Mouse (Mus musculus): ENCODE measurements around the gene Hddc3. TPM values are rescaled to one million over a fixed set of nuclear protein-coding genes. Genes with fewer than 3 reads are reported as not detected.

The Hddc3 gene
- polyA plus RNA-seq, 1 experiment from 2014 or later: 3.1 TPM

- Histone ChIP-seq H3K9ac (ENCODE audit: low read depth, low read length) (no peak overlapping the region), H3K27me3 (ENCODE audit: control insufficient read depth, insufficient read depth, low read depth, low read length) (no peaks in the 10 kb centered on the region), H3K27ac (ENCODE audit: low read length) (no peak overlapping the region), H3K4me3 (ENCODE audit: low read depth, low read length) (no peak overlapping the region), H3K4me1 (ENCODE audit: control insufficient read depth, low read depth, low read length) (no peaks in the 10 kb centered on the region), H3K4me2 (ENCODE audit: low read depth, low read length) (no peak overlapping the region), H3K9me3 (replicated peaks; ENCODE audit: control insufficient read depth, low read length) (no peaks in the 10 kb centered on the region), H3K36me3 (ENCODE audit: control insufficient read depth, insufficient read depth) (no peaks in the 10 kb centered on the region)
- ATAC-seq (ENCODE audit: low read depth): no peak
- WGBS (ENCODE audit: insufficient replicate concordance): 68% methylated on average over 8 of the region's 8 CpGs
Measured at GRCm38 (mm10) chr7:80357156-80357555, 14.3 kb downstream of the Hddc3 start.

- Histone ChIP-seq H3K9ac (ENCODE audit: low read depth, low read length) (no peak overlapping the region), H3K27ac (ENCODE audit: low read length) (no peak overlapping the region), H3K27me3 (ENCODE audit: control insufficient read depth, insufficient read depth, low read depth, low read length) (no peaks in the 10 kb centered on the region), H3K4me2 (ENCODE audit: low read depth, low read length) (no peak overlapping the region), H3K9me3 (replicated peaks; ENCODE audit: control insufficient read depth, low read length) (no peaks in the 10 kb centered on the region), H3K4me3 (ENCODE audit: low read depth, low read length) (no peak overlapping the region), H3K36me3 (ENCODE audit: control insufficient read depth, insufficient read depth) (no peaks in the 10 kb centered on the region), H3K4me1 (ENCODE audit: control insufficient read depth, low read depth, low read length) (no peaks in the 10 kb centered on the region)
- 72% methylated on average over 4 of the region's 4 CpGs for WGBS (ENCODE audit: insufficient replicate concordance)
- no peak for ATAC-seq (ENCODE audit: low read depth)
Measured at GRCm38 (mm10) chr7:80358039-80358438, 15.1 kb downstream of the Hddc3 start.

- no peak; the same call in 1 of the 2 replicates for ATAC-seq (ENCODE audit: low read depth)
- Histone ChIP-seq H3K4me2 (ENCODE audit: low read depth, low read length) (no peak overlapping the region), H3K4me1 (ENCODE audit: control insufficient read depth, low read depth, low read length) (no peaks in the 10 kb centered on the region), H3K4me3 (ENCODE audit: low read depth, low read length) (no peak overlapping the region), H3K36me3 (ENCODE audit: control insufficient read depth, insufficient read depth) (no peaks in the 10 kb centered on the region; the same call in 1 of the 2 replicates), H3K9me3 (replicated peaks; ENCODE audit: control insufficient read depth, low read length) (no peaks in the 10 kb centered on the region), H3K27me3 (ENCODE audit: control insufficient read depth, insufficient read depth, low read depth, low read length) (no peaks in the 10 kb centered on the region), H3K9ac (ENCODE audit: low read depth, low read length) (no peak overlapping the region), H3K27ac (ENCODE audit: low read length) (no peak overlapping the region)
- 35% methylated on average over 3 of the region's 3 CpGs for WGBS (ENCODE audit: insufficient replicate concordance)
Measured at GRCm38 (mm10) chr7:80360435-80360834, 17.5 kb downstream of the Hddc3 start.

- H3K36me3 ChIP-seq (ENCODE audit: control insufficient read depth, insufficient read depth): no peaks in the 10 kb centered on the region; the same call in 1 of the 2 replicates
- H3K27ac ChIP-seq (ENCODE audit: low read length): no peak overlapping the region
- 55% methylated on average over 2 of the region's 2 CpGs for WGBS (ENCODE audit: insufficient replicate concordance)
- peaks cover 5% of the 10 kb centered on the region; the same call in 1 of the 2 replicates for H3K4me1 ChIP-seq (ENCODE audit: control insufficient read depth, low read depth, low read length)
- H3K4me3 ChIP-seq (ENCODE audit: low read depth, low read length): no peak overlapping the region
- H3K9ac ChIP-seq (ENCODE audit: low read depth, low read length): no peak overlapping the region
- peaks cover 13% of the 10 kb centered on the region for H3K27me3 ChIP-seq (ENCODE audit: control insufficient read depth, insufficient read depth, low read depth, low read length)
- H3K4me2 ChIP-seq (ENCODE audit: low read depth, low read length): no peak overlapping the region
- no peaks in the 10 kb centered on the region for H3K9me3 ChIP-seq (replicated peaks; ENCODE audit: control insufficient read depth, low read length)
- no peak for ATAC-seq (ENCODE audit: low read depth)
Measured at GRCm38 (mm10) chr7:80365759-80366158, 22.9 kb downstream of the Hddc3 start.

GRCm38 (mm10) chr7:80367232-80367631 lies 24.3 kb downstream of the Hddc3 start:
- no peak overlapping the region for H3K4me2 ChIP-seq (ENCODE audit: low read depth, low read length)
- H3K9me3 ChIP-seq (replicated peaks; ENCODE audit: control insufficient read depth, low read length): no peaks in the 10 kb centered on the region
- H3K27me3 ChIP-seq (ENCODE audit: control insufficient read depth, insufficient read depth, low read depth, low read length): peaks cover 27% of the 10 kb centered on the region
- WGBS (ENCODE audit: insufficient replicate concordance): 82% methylated on average over 7 of the region's 7 CpGs
- peaks cover 5% of the 10 kb centered on the region for H3K4me1 ChIP-seq (ENCODE audit: control insufficient read depth, low read depth, low read length)
- no peak overlapping the region for H3K27ac ChIP-seq (ENCODE audit: low read length)
- H3K9ac ChIP-seq (ENCODE audit: low read depth, low read length): no peak overlapping the region
- no peaks in the 10 kb centered on the region; the same call in 1 of the 2 replicates for H3K36me3 ChIP-seq (ENCODE audit: control insufficient read depth, insufficient read depth)
- no peak overlapping the region for H3K4me3 ChIP-seq (ENCODE audit: low read depth, low read length)
- no peak for ATAC-seq (ENCODE audit: low read depth)

- H3K4me1 ChIP-seq (ENCODE audit: control insufficient read depth, low read depth, low read length): peaks cover 5% of the 10 kb centered on the region
- peaks cover 27% of the 10 kb centered on the region for H3K27me3 ChIP-seq (ENCODE audit: control insufficient read depth, insufficient read depth, low read depth, low read length)
- H3K36me3 ChIP-seq (ENCODE audit: control insufficient read depth, insufficient read depth): no peaks in the 10 kb centered on the region; the same call in 1 of the 2 replicates
- H3K9me3 ChIP-seq (replicated peaks; ENCODE audit: control insufficient read depth, low read length): no peaks in the 10 kb centered on the region
- no peak for ATAC-seq (ENCODE audit: low read depth)
- H3K4me2 ChIP-seq (ENCODE audit: low read depth, low read length): no peak overlapping the region
- WGBS (ENCODE audit: insufficient replicate concordance): 78% methylated on average over 9 of the region's 9 CpGs
- no peak overlapping the region for H3K9ac ChIP-seq (ENCODE audit: low read depth, low read length)
- H3K27ac ChIP-seq (ENCODE audit: low read length): no peak overlapping the region
- no peak overlapping the region for H3K4me3 ChIP-seq (ENCODE audit: low read depth, low read length)
Measured at GRCm38 (mm10) chr7:80368009-80368408, 25.1 kb downstream of the Hddc3 start.

- Histone ChIP-seq H3K9ac (ENCODE audit: low read depth, low read length) (no peak overlapping the region), H3K9me3 (replicated peaks; ENCODE audit: control insufficient read depth, low read length) (no peaks in the 10 kb centered on the region), H3K4me2 (ENCODE audit: low read depth, low read length) (0 out of 2 replicates have a peak overlapping the region, but pooled peaks have one; percentile 2), H3K27ac (ENCODE audit: low read length) (no peak overlapping the region; the same call in 1 of the 2 replicates), H3K4me1 (ENCODE audit: control insufficient read depth, low read depth, low read length) (peaks cover 5% of the 10 kb centered on the region), H3K27me3 (ENCODE audit: control insufficient read depth, insufficient read depth, low read depth, low read length) (peaks cover 27% of the 10 kb centered on the region), H3K36me3 (ENCODE audit: control insufficient read depth, insufficient read depth) (no peaks in the 10 kb centered on the region; the same call in 1 of the 2 replicates), H3K4me3 (ENCODE audit: low read depth, low read length) (no peak overlapping the region)
- WGBS (ENCODE audit: insufficient replicate concordance): 45% methylated on average over 20 of the region's 20 CpGs
- ATAC-seq (ENCODE audit: low read depth): no peak
Measured at GRCm38 (mm10) chr7:80368635-80369421, 25.9 kb downstream of the Hddc3 start.

- WGBS (ENCODE audit: insufficient replicate concordance): 52% methylated on average over 5 of the region's 5 CpGs
- H3K27ac ChIP-seq (ENCODE audit: low read length): no peak overlapping the region
- H3K4me3 ChIP-seq (ENCODE audit: low read depth, low read length): no peak overlapping the region
- H3K9me3 ChIP-seq (replicated peaks; ENCODE audit: control insufficient read depth, low read length): no peaks in the 10 kb centered on the region
- peak overlapping the region; percentile 79 for H3K4me2 ChIP-seq (ENCODE audit: low read depth, low read length)
- peaks cover 5% of the 10 kb centered on the region for H3K4me1 ChIP-seq (ENCODE audit: control insufficient read depth, low read depth, low read length)
- H3K27me3 ChIP-seq (ENCODE audit: control insufficient read depth, insufficient read depth, low read depth, low read length): peaks cover 27% of the 10 kb centered on the region
- H3K9ac ChIP-seq (ENCODE audit: low read depth, low read length): no peak overlapping the region
- H3K36me3 ChIP-seq (ENCODE audit: control insufficient read depth, insufficient read depth): no peaks in the 10 kb centered on the region; the same call in 1 of the 2 replicates
- ATAC-seq (ENCODE audit: low read depth): no peak
Measured at GRCm38 (mm10) chr7:80369461-80369860, 26.6 kb downstream of the Hddc3 start.

- peak; percentile 12; the same call in 1 of the 2 replicates for ATAC-seq (ENCODE audit: low read depth)
- no peaks in the 10 kb centered on the region for H3K9me3 ChIP-seq (replicated peaks; ENCODE audit: control insufficient read depth, low read length)
- 25% methylated on average over 4 of the region's 4 CpGs for WGBS (ENCODE audit: insufficient replicate concordance)
Measured at GRCm38 (mm10) chr7:80369967-80370431, 27.1 kb downstream of the Hddc3 start.

More at GRCm38 (mm10) chr7:80369967-80370431, 27.1 kb downstream of the Hddc3 start:
- H3K4me3 ChIP-seq (ENCODE audit: low read depth, low read length): peak overlapping the region; percentile 73
- H3K4me1 ChIP-seq (ENCODE audit: control insufficient read depth, low read depth, low read length): peaks cover 5% of the 10 kb centered on the region
- H3K9ac ChIP-seq (ENCODE audit: low read depth, low read length): no peak overlapping the region
- H3K36me3 ChIP-seq (ENCODE audit: control insufficient read depth, insufficient read depth): no peaks in the 10 kb centered on the region
- H3K4me2 ChIP-seq (ENCODE audit: low read depth, low read length): peak overlapping the region; percentile 79
- peaks cover 27% of the 10 kb centered on the region for H3K27me3 ChIP-seq (ENCODE audit: control insufficient read depth, insufficient read depth, low read depth, low read length)
- no peak overlapping the region; the same call in 1 of the 2 replicates for H3K27ac ChIP-seq (ENCODE audit: low read length)
